21 mouse cellular contexts compared by ENCODE assay signal in the genomic region with DNA sequence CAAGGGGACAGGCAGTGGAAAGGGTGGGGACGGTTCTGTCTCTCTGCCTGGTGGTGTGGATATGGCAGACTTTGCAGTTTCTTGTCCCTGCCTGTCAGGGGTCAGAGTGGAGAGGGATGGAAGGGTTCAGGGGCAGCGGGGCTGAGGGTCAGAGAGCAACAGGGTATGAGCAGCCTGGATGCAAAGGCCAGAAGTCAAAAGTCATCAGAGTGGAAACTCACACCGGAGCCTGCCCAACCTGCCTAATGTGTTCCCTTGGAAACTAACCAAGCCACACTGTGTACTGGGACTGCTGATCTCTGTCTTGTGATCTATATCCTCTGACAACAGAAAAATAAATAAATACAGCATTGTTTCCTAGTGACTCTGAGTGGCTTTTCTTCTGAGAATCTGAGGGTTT. TPM values are rescaled to one million over a fixed set of nuclear protein-coding genes. Genes with fewer than 3 reads are reported as not detected.
A peak's percentile ranks its signal among the peaks of the same experiment; 100 is the strongest.
DNase-seq lines count a peak whose midpoint lies in the region; ATAC-seq and TF ChIP-seq lines count a peak whose summit lies in the region.
"Had no signal": no experiment of that assay in that cellular context is flagged by ENCODE, and none has a peak within 500 bp of the region (broad histone marks: within the 10 kb centered on the region; RNA-seq: fewer than 3 reads in every experiment).

No protein-coding gene starts in this region.

- ATAC-seq in kidney, embryonic 16.5 days (ENCODE audit: low FRiP score, low TSS enrichment), result no peak
- ATAC-seq in kidney, postnatal 0 days (replicated peaks; ENCODE audit: low FRiP score, low read depth), result no peak
- ATAC-seq in kidney, embryonic 14.5 days (ENCODE audit: low FRiP score, low TSS enrichment), result no peak
- ATAC-seq: forebrain, embryonic 13.5 days; forebrain, postnatal 0 days had no signal

- peaks cover 14% of the 10 kb centered on the region; the same call in 1 of the 2 replicates for H3K36me3 ChIP-seq in kidney, embryonic 16.5 days (ENCODE audit: insufficient read depth, low read length)
- H3K36me3 ChIP-seq in kidney, postnatal 0 days (ENCODE audit: insufficient read depth, low read length), result no peaks in the 10 kb centered on the region
- H3K36me3 ChIP-seq in kidney, embryonic 14.5 days (ENCODE audit: control insufficient read depth, insufficient read depth, low read length), result peaks cover 22% of the 10 kb centered on the region; the same call in 1 of the 2 replicates
- no peaks in the 10 kb centered on the region for H3K36me3 ChIP-seq in small intestine, adult 2 months (ENCODE audit: control insufficient read depth, insufficient read depth, low read length)
- H3K36me3 ChIP-seq: heart, embryonic 15.5 days had no signal

- TF ChIP-seq POLR2A in small intestine, adult 2 months (IDR thresholded peaks at IDR 0.05; ENCODE audit: low read depth, low read length), result no peak

- H3K9me3 ChIP-seq in kidney, embryonic 16.5 days (ENCODE audit: low read length), result no peaks in the 10 kb centered on the region
- no peaks in the 10 kb centered on the region for H3K9me3 ChIP-seq in kidney, postnatal 0 days (replicated peaks; ENCODE audit: low read length)
- H3K9me3 ChIP-seq in kidney, embryonic 14.5 days (ENCODE audit: control insufficient read depth, low read length), result no peaks in the 10 kb centered on the region
- H3K9me3 ChIP-seq: embryonic facial prominence, embryonic 10.5 days; forebrain, embryonic 13.5 days; heart, embryonic 15.5 days; hindbrain, embryonic 13.5 days had no signal

- DNase-seq in kidney, adult 18-20 months, result peak; percentile 42
- DNase-seq in kidney, postnatal 0 days (ENCODE audit: low spot score), result no peak
- DNase-seq in kidney, postnatal 36 days, result peak; percentile 48 to 67
- DNase-seq in adrenal gland, postnatal 36 days, result no peak
- DNase-seq: adrenal gland, adult 2 months; adrenal gland, postnatal 25 days; cerebellum, adult 2 months; cerebellum, postnatal 10 days; forebrain, postnatal 0 days; gastrocnemius, postnatal 25 days; heart, postnatal 14 days had no signal

- TF ChIP-seq CTCF in kidney, postnatal 0 days (IDR thresholded peaks at IDR 0.05; ENCODE audit: low read depth), result no peak
- no peak for TF ChIP-seq CTCF in small intestine, adult 2 months (IDR thresholded peaks at IDR 0.05; ENCODE audit: extremely low read depth, insufficient read length, insufficient replicate concordance, low read depth, low read length)

- no peak overlapping the region for H3K27ac ChIP-seq in kidney, embryonic 16.5 days (ENCODE audit: low read length)
- H3K27ac ChIP-seq in kidney, postnatal 0 days, result 0 out of 2 replicates have a peak overlapping the region, but pooled peaks have one; percentile 20
- H3K27ac ChIP-seq in kidney, embryonic 14.5 days (ENCODE audit: low read depth, low read length), result no peak overlapping the region
- peak overlapping the region; percentile 46 for H3K27ac ChIP-seq in small intestine, adult 2 months (ENCODE audit: insufficient read depth, low read depth, low read length)
- H3K27ac ChIP-seq: embryonic facial prominence, embryonic 10.5 days; forebrain, embryonic 13.5 days; heart, embryonic 15.5 days; hindbrain, embryonic 13.5 days had no signal

- no peak overlapping the region for H3K9ac ChIP-seq in kidney, embryonic 16.5 days (replicated peaks; ENCODE audit: low read length)
- no peak overlapping the region for H3K9ac ChIP-seq in kidney, postnatal 0 days (ENCODE audit: low read depth, low read length)
- H3K9ac ChIP-seq in kidney, embryonic 14.5 days (ENCODE audit: low read depth, low read length), result no peak overlapping the region
- H3K9ac ChIP-seq: forebrain, embryonic 13.5 days; forebrain, postnatal 0 days; heart, embryonic 15.5 days; hindbrain, embryonic 13.5 days had no signal

- no peaks in the 10 kb centered on the region; the same call in 1 of the 2 replicates for H3K4me1 ChIP-seq in kidney, embryonic 16.5 days (ENCODE audit: insufficient read depth, low read length)
- no peaks in the 10 kb centered on the region for H3K4me1 ChIP-seq in kidney, postnatal 0 days (replicated peaks; ENCODE audit: insufficient read depth, low read length)
- no peaks in the 10 kb centered on the region for H3K4me1 ChIP-seq in kidney, embryonic 14.5 days (ENCODE audit: control insufficient read depth, insufficient read depth, low read length)
- no peaks in the 10 kb centered on the region for H3K4me1 ChIP-seq in small intestine, adult 2 months (ENCODE audit: control insufficient read depth, insufficient read depth, insufficient read length, low read length)
- H3K4me1 ChIP-seq: forebrain, embryonic 13.5 days; heart, embryonic 15.5 days; hindbrain, embryonic 13.5 days had no signal

- H3K4me2 ChIP-seq in kidney, embryonic 16.5 days (replicated peaks; ENCODE audit: low read depth, low read length), result no peak overlapping the region
- no peak overlapping the region for H3K4me2 ChIP-seq in kidney, postnatal 0 days (ENCODE audit: low read length)
- H3K4me2 ChIP-seq in kidney, embryonic 14.5 days (replicated peaks; ENCODE audit: low read depth, low read length), result no peak overlapping the region
- H3K4me2 ChIP-seq: forebrain, embryonic 13.5 days; heart, embryonic 11.5 days; heart, embryonic 15.5 days; hindbrain, embryonic 13.5 days had no signal

- H3K27me3 ChIP-seq in kidney, embryonic 16.5 days (ENCODE audit: insufficient read depth, low read length), result no peaks in the 10 kb centered on the region
- H3K27me3 ChIP-seq in kidney, postnatal 0 days (ENCODE audit: insufficient read depth, low read length), result no peaks in the 10 kb centered on the region
- H3K27me3 ChIP-seq in kidney, embryonic 14.5 days (ENCODE audit: control insufficient read depth, insufficient read depth, low read length), result no peaks in the 10 kb centered on the region
- H3K27me3 ChIP-seq in small intestine, adult 2 months (ENCODE audit: control insufficient read depth, insufficient read depth, low read length), result no peaks in the 10 kb centered on the region
- H3K27me3 ChIP-seq: forebrain, embryonic 13.5 days; hindbrain, embryonic 13.5 days had no signal

- WGBS in kidney, embryonic 16.5 days, result 34% methylated on average over 3 of the region's 3 CpGs
- whole genome bisulfite sequencing in kidney, postnatal 0 days, result 43% methylated on average over 3 of the region's 3 CpGs
- WGBS in kidney, embryonic 14.5 days, result 32% methylated on average over 3 of the region's 3 CpGs
- 36% methylated on average over 3 of the region's 3 CpGs for WGBS in small intestine, adult 2 months

- H3K4me3 ChIP-seq in kidney, embryonic 16.5 days (ENCODE audit: low read length), result no peak overlapping the region
- H3K4me3 ChIP-seq in kidney, postnatal 0 days (replicated peaks; ENCODE audit: low read depth, low read length), result no peak overlapping the region
- no peak overlapping the region for H3K4me3 ChIP-seq in kidney, embryonic 14.5 days (ENCODE audit: low read length)
- H3K4me3 ChIP-seq in small intestine, adult 2 months (ENCODE audit: low read depth, low read length), result no peak overlapping the region
- H3K4me3 ChIP-seq: embryonic facial prominence, embryonic 10.5 days; forebrain, embryonic 13.5 days; heart, embryonic 15.5 days; hindbrain, embryonic 13.5 days had no signal

RNA-seq across cellular contexts. Expression of a gene that starts 3.7 kb away (rescaled TPM):
- 746 and 828 TPM in 2 replicates for polyA plus RNA-seq in kidney, embryonic 16.5 days (2015; fragmentation: Nextera tagmentation; extraction: Ambion mirVana)
- polyA plus RNA-seq in kidney, postnatal 0 days (2015; fragmentation: Nextera tagmentation; extraction: Ambion mirVana), result 2,817 and 2,959 TPM in 2 replicates
- 137 and 153 TPM in 2 replicates for polyA plus RNA-seq in kidney, embryonic 14.5 days (2014; fragmentation: Nextera tagmentation; extraction: Ambion mirVana)
- 2.3 and 4.6 TPM in 2 replicates for polyA plus RNA-seq in small intestine, adult 2 months (2012; rRNA removed)
- total RNA-seq in adrenal gland, postnatal 36 days (2021), result 1 to 10 TPM; 2.4 to 4.8 TPM
- total RNA-seq: hematopoietic stem cell, adult 5-6 weeks had no signal

RNA-seq across cellular contexts. Expression of a gene that starts 25.8 kb away (rescaled TPM):
- polyA plus RNA-seq in kidney, embryonic 16.5 days (2015; fragmentation: Nextera tagmentation; extraction: Ambion mirVana), result 184 and 189 TPM in 2 replicates
- 141 and 147 TPM in 2 replicates for polyA plus RNA-seq in kidney, postnatal 0 days (2015; fragmentation: Nextera tagmentation; extraction: Ambion mirVana)
- 139 and 156 TPM in 2 replicates for polyA plus RNA-seq in kidney, embryonic 14.5 days (2014; fragmentation: Nextera tagmentation; extraction: Ambion mirVana)
- polyA plus RNA-seq in small intestine, adult 2 months (2012; rRNA removed), result 18.9 and 20.6 TPM in 2 replicates
- 100 to 1,000 TPM; 222 to 224 TPM for total RNA-seq in adrenal gland, postnatal 36 days (2021)
- total RNA-seq: hematopoietic stem cell, adult 5-6 weeks had no signal

RNA-seq across cellular contexts. Expression of a gene that starts 30.6 kb away (rescaled TPM):
- 0.17 and 0.37 TPM in 2 replicates for polyA plus RNA-seq in kidney, embryonic 16.5 days (2015; fragmentation: Nextera tagmentation; extraction: Ambion mirVana)
- 0.09 and 0.24 TPM in 2 replicates for polyA plus RNA-seq in kidney, postnatal 0 days (2015; fragmentation: Nextera tagmentation; extraction: Ambion mirVana)
- polyA plus RNA-seq in kidney, embryonic 14.5 days (2014; fragmentation: Nextera tagmentation; extraction: Ambion mirVana), result 0.14 and 0.23 TPM in 2 replicates
- polyA plus RNA-seq in small intestine, adult 2 months (2012; rRNA removed), result 0.48 and 0.62 TPM in 2 replicates
- 1 to 10 TPM in 1 of 2 experiments, under 1 TPM in 1; 0.50 to 1.4 TPM for total RNA-seq in adrenal gland, postnatal 36 days (2021)
- total RNA-seq: gastrocnemius, adult 18-20 months; gastrocnemius, postnatal 25 days; heart, postnatal 14 days; hematopoietic stem cell, adult 5-6 weeks had no signal

Comparison
In these comparisons a context has a peak if more than half of its experiments do, and no peak if none do; other contexts are left out.
1. DNase-seq: peak in kidney, adult 18-20 months (single experiment) and kidney, postnatal 36 days (2 of 2); none in kidney, postnatal 0 days (single experiment) and adrenal gland, postnatal 36 days (0 of 2).
2. H3K27ac ChIP-seq: peak in kidney, postnatal 0 days (single experiment) and small intestine, adult 2 months (single experiment); none in kidney, embryonic 16.5 days (single experiment) and kidney, embryonic 14.5 days (single experiment).
3. RNA of a gene that starts 3.7 kb away (polyA plus RNA-seq): 2,817 to 2,959 TPM in kidney, postnatal 0 days, 746 to 828 TPM in kidney, embryonic 16.5 days and 137 to 153 TPM in kidney, embryonic 14.5 days; 2.3 to 4.6 TPM in small intestine, adult 2 months; every median in the first group is over 10 times any median in the second.